Mouse (Mus musculus) liver (tissue): ENCODE measurements at regions not wholly inside any gene's neighbourhood (a gene's known extent, or its start where the extent isn't known, plus 50 kb on each side); places are given as distances from the start of the nearest gene placed in this dataset.
"Not testable (repeated sequence)": the region's sequence is repeated elsewhere in the genome, so short reads cannot be mapped to it uniquely, and the experiment has no call there.

Experiments
- DNase-seq: peaks from one replicate; pipeline ENCODE4 v3.0.0-alpha.2; 2020; ENCODE audit warnings: mixed read lengths

- DNase-seq = no peak
Observed at GRCm38 (mm10) chr12:51294971-51295477, 52.8 kb upstream of the G2e3 start.

DNA sequence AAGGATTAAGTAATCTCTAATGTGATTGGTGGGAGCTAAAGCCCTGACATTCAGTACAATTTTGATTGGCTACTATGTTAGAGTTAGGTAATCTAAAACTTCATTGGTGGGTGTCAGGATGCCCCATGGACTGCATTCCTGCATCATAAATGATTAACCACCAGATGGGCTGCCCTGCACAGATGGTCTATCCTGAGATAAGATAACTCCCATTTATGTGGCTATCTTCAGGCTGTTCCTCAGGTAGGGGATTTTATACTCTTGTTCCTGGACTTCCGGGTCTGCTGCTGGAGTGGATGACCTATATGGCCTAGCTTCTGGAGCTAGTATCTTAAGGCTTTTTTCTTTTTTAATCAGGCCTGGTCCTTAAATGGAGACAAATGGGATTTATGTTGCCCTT is 69.5 kb upstream of the G2e3 start:
- DNase-seq = no peak

GRCm38 (mm10) chr12:51275818-51276538 is 71.9 kb upstream of the G2e3 start:
- DNase-seq = no peak

GRCm38 (mm10) chr12:51273486-51273885 is 74.4 kb upstream of the G2e3 start:
- DNase-seq = no peak

DNA sequence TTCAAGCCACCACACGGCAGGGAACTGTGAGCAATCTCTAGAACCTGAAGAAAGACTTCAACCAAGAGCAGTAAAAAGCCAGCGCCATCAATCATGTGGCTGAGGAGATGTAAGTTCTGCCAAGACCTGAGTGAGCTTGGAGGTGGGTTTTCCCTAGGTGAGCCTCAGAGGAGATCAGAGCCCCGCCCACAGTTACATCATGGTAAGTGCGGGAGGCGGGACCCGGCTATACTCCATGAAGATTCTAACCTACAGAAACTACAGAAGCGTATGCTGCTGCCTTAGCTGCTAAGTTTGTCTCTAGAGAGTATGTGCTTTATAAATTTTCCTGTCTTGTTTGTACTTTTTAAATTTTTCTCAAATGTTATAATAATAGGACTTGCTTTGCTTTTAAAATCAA is 105.0 kb upstream of the G2e3 start:
- no peak for DNase-seq

DNA sequence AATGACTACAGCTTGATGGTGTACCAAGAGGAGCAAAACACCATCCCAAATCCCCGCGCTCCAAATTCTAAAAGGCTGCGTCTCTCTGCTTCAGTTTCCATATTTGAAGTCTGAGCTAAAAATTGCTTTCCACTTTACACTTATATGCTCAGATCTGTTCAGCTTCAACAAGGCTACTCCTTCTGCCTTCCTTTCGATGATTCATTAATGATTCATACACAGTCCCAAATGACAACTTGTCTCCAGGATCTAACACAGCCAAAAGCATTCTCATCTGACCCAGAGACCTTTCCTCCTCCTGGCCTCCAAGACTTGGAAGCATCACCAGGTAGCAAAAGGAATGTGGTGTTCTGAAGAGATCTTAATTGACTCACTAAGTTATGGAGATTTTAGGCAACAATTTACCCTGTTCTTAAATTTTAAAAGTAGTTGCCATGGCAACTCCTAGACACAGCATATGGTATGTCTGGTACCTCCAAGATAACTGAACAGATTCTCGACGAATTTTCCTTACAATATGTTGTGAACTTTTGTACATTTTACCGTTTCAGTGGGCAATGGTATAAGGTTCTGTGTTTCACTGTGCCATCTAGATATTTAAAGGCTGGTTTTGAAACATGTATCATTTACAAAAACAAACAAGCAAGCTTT is 106.6 kb upstream of the G2e3 start:
- DNase-seq = no peak

DNA sequence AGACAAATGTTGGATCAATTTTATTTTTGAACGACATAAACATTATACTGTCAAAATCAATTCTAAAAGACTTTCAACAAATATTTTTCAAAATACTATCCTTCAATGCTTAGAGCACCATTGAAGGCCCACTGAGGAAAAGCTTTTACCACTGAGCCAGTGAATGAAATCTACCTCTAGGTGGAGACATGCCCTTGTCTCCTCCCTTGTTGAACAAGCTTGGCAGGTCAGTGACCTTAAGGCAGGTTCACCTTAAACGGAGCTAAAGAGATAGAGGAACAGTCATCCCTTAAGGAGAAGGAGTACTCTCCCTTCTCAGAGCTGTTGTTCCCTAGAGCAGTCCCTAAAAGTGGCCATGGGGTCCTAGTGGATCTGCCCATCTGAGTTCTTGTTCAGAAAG is 136.2 kb upstream of the G2e3 start:
- no peak for DNase-seq

DNA sequence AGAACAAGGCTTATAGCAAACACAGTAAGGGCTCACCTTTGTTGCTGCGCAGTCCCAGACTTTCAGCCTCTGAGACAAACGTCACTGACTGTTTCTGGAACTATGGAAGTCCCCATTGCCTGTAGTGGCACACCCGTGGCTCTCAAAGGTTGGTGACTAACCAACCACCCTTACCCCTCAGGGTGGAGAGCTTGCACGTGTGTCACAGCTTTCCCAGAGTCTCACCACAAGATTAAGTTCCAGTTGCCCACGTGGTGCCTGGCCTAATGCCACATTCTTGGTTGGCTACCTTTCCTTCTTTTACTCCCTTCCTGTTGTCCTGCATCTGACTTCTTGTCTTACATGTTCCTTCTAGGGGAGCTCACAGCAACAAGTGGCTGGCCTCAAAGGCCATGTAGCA is 151.6 kb upstream of the G2e3 start:
- DNase-seq = no peak

DNA sequence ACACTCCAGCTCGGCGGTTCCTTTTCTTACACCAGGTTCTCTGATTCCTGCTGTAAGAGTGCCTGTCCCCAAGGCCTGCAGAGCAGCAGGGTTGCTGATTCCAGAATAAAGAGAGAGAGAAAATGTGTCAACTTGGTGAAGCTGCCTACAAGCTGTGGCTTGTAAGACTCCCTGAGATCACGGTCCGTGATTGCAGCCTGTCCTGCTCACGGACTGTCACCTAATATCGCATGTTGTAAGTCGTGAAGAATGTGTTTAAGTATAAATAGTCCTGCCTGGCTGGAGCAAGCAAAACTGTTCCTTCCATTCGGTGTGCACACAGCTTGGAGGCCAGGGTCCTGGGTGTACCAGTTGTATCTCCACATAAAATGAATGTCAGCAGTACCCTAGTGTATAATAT is 152.7 kb upstream of the G2e3 start:
- no peak for DNase-seq

DNA sequence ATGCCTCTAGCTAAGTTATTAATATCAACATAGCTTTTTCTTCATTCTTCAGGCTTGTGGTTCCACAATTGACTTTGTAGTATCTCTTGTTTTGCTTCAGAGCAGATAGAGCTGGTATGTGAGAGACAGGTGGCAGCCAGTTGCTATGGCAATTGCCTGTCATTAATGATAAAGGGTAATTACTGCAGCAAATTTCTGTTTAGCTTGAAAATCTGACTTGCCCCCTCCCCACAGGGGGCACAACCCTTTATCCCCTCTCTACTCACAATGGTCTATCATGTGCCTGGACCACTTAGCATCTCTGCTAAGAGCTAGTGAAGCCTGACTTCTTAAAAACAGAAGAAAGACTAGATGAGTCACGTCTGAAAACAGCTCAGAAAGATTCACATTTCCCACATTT is 157.1 kb upstream of the G2e3 start:
- DNase-seq = no peak

- DNase-seq = no peak
Observed at GRCm38 (mm10) chr12:51190186-51190585, 157.7 kb upstream of the G2e3 start.

DNA sequence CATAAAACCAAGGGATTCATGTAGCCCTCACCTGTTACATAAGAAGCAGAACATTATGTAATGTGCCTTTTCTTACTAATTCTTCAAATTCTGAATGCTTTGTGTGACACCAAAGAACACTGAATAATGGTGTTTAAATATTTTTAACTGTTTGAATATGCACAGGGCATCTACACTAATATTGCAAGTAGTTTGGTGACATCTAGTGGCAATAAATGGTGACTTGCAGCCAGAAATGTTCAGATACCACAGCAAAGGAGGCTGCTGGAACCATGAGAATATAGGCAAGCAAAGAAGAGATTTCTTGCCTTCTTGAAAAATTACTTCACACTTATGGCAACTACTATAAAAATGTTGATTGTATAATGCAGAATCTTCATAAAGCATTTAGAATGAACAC is 159.6 kb upstream of the G2e3 start:
- DNase-seq = no peak

DNA sequence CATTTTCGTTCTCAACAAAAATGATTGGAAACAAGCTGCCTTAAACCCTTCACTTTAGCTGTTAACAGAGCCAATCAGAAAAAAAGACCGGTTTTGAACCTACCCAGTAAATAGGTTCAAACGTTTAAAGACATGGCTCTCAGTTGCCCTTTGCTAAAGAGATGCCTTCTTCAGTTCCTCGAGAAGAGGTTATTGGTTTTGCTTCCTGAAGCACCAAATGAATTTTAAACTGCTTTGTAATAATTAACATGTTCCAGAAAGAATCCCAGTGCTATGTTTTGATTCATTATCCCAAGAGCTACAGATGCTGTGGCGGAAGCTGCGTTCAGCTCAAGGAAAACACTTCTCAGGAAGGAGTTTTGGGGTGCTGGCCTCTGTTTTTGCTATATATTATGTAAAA is 160.1 kb upstream of the G2e3 start:
- no peak for DNase-seq

DNA sequence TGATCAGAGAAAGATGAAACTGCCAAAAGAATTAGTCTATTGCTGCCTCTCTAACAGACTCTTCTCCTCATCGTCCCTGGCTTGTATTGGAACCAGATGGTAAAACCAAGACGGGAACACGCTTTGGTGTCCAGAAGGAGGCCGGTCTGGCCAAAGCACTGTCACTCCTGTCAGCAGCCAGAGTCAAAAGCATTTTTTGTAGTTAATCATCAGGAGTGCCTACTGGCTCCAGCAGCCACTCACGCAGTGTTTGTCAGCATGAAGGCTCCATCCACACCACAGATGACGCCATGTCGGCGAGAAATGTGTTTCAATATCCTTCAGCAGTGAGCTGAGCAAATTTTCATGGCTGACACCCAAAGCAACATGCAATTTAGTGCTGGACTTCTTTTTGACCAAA is 162.1 kb upstream of the G2e3 start:
- DNase-seq = no peak

DNA sequence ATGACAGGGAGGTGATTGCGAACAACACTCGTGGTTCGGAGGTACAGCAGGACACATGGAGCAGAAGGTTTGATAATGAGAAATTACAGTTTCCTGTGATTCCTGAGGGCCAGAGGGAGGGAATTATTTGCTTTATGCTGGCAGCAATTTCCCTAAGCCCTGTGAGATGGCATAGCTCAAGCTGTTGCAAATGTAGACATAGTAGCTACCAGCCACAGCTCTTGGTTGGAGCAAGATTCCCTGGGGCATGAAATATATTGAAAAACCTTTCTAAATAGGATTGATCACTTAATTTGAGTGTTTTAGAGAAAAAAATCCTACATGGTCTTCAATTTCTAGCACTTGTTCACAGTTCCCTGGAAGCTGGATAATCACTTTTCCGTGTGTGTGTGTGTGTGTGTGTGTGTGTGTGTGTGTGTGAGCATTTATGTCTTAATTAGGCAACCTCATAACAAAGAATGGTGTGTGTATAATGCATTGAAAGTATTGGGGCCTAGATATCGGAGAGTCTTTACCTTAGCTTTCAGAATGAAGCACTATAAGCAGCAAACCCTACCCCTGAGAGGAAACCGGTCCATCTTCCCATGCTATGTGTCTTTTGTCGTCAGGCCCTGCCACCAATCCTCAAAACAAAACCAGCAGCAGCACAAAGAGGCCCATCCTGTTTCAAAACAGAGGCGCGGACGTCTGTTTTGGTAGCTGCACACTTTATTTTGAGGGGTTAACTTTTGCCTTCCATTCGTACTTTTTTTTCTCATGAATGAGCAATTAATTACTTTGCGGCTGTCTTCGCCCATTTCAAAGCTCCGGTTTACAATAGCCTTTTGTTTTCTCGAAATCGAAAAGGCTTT is 172.7 kb upstream of the G2e3 start:
- no peak for DNase-seq

DNA sequence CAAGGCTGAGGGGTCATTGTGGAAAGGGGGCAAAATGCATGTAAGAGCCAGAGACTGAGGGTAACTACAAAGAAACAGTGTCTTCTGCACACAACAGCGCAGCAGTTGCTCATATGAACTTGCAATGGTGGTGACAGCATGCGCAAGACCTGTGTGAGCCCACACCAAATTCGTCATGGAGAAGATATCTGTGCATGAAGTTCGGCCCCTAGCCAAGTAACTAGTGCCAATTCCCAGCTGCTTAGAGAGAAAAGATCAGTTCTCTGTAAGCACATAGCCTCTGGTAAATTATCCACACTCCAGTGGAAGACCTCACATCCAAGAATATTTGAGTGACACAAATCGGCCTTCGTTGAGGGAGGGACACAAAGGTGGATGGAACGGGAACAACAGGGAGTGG is 182.7 kb upstream of the G2e3 start:
- DNase-seq = no peak

DNA sequence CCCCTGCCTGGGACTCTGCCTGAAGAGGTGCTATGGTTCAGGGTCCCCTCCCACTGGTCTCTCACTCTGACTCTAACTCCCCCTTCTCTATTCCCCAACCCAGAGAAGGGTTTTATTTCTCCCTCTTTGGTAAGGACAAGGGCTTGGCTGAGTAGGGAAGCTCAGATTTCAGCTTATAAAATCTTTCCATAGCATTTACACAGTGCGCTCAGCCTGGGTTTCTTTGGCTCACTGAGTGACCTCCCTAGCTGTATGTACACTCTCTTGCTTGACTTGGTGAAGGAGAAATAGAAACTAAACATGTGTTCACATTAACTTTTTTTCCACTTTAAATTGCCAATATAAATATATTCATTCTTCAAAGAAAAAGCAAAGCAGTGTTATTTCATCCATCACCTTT is 186.9 kb upstream of the G2e3 start:
- no peak for DNase-seq

- DNase-seq = no peak
Observed at GRCm38 (mm10) chr12:51160122-51160521, 187.7 kb upstream of the G2e3 start.

GRCm38 (mm10) chr12:51147963-51148362 is 199.9 kb upstream of the G2e3 start:
- DNase-seq = no peak

DNA sequence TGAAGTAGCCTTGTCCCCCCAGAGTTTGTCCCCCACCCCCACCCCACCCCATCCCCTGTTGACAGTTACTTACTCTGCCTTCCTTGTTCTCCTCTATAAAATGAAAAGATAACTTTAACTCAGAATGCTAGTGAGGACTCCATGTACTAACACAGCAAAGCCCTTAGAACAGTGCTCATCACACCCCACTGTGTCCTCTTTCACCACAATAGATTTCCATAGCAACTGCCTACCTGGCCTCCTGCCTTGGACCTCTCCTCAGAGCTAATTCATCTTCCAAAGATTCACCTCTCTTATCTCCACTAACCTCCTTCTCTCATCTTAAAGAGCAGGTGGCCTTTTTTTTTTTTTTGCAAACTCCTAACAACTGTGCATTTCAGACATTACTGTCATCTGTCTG is 204.0 kb upstream of the G2e3 start:
- DNase-seq = no peak

DNA sequence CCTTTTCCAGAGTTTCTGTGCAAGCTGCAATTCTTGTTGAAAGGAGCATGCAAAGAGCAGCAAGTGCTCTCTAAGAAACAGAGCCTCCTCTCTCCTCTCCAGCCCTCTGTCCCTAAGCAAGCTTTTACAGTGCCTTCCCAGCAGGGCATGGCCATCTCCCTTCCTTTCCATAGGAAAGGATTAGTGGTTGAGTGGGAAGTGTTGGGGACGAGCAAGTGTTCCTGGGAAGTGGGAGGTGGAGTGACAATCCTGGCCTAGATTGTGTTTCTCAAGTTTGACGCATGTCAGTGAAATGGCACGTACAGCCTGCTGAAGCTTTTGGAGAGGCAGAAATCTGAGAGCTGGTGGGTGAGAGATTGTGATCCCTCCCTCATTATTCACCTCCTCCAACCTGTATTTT is 204.7 kb upstream of the G2e3 start:
- DNase-seq = no peak

DNA sequence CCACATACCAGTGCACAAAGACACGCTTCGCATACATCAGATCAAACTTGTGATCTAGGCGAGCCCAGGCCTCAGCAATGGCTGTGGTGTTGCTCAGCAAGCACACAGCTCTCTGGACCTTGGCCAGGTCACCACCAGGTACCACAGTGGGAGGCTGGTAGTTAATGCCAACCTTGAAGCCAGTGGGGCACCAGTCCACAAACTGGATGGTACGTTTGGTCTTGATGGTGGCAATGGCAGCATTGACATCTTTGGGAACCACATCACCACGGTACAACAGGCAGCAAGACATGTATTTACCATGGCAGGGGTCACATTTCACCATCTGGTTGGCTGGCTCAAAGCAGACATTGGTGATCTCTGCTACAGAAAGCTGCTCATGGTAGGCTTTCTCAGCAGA is 214.2 kb upstream of the G2e3 start:
- DNase-seq = not testable (repeated sequence)

- DNase-seq = no peak
Observed at GRCm38 (mm10) chr12:51128274-51128673, 219.6 kb upstream of the G2e3 start.

GRCm38 (mm10) chr12:51118781-51119180 is 229.1 kb upstream of the G2e3 start:
- no peak for DNase-seq
